Mouse (Mus musculus) cortical plate, adult 2 months (tissue): ENCODE results near the gene Lclat1.

Source experiments
- CTCF ChIP-seq: fragments of 200-500 bp; IDR thresholded peaks from 2 replicates; pipeline ENCODE4 v1.5.1; 2011; ENCODE audit warnings: mild to moderate bottlenecking, control low read depth, low read length; ENCODE audit not compliant: insufficient read depth; ENCODE audit errors: extremely low read depth
- POLR2A ChIP-seq: fragments of 200-500 bp; IDR thresholded peaks from 2 replicates; pipeline ENCODE4 v1.6.1; 2011; ENCODE audit warnings: mild to moderate bottlenecking, low read length, control low read depth; ENCODE audit not compliant: insufficient read depth; ENCODE audit errors: extremely low read depth

GRCm38 (mm10) chr17:73226595-73226994 lies 118.8 kb downstream of the Lclat1 start:
- TF ChIP-seq POLR2A (no peak), CTCF (no peak)
